Mouse (Mus musculus): ENCODE results near the gene Cyp1b1. TPM values are rescaled to one million over a fixed set of nuclear protein-coding genes. Genes with fewer than 3 reads are reported as not detected.

Gene Cyp1b1
- polyA plus RNA-seq, 1 experiment: 1.1 TPM

GRCm38 (mm10) chr17:79699197-79699596 lies 15.7 kb downstream of the Cyp1b1 start:
- H3K4me1 ChIP-seq (ENCODE audit: control insufficient read depth, insufficient read depth, low read length): no peaks in the 10 kb centered on the region
- TF ChIP-seq CTCF (IDR thresholded peaks at IDR 0.05; ENCODE audit: borderline replicate concordance, insufficient read depth, low read depth, low read length): peak; percentile 46; the same call in 1 of the 2 replicates
- no peak for TF ChIP-seq POLR2A (IDR thresholded peaks at IDR 0.05; ENCODE audit: borderline replicate concordance, insufficient read depth, low read length)
- no peaks in the 10 kb centered on the region for H3K27me3 ChIP-seq (ENCODE audit: control insufficient read depth, insufficient read depth, low read length)
- DNase-seq: no peak
- no peak overlapping the region for H3K27ac ChIP-seq (ENCODE audit: insufficient read depth, low read length)
- no peak overlapping the region for H3K4me3 ChIP-seq (replicated peaks; ENCODE audit: insufficient read depth, low read depth, low read length)
- WGBS: 24% methylated on average over 1 of the region's 1 CpGs

DNA sequence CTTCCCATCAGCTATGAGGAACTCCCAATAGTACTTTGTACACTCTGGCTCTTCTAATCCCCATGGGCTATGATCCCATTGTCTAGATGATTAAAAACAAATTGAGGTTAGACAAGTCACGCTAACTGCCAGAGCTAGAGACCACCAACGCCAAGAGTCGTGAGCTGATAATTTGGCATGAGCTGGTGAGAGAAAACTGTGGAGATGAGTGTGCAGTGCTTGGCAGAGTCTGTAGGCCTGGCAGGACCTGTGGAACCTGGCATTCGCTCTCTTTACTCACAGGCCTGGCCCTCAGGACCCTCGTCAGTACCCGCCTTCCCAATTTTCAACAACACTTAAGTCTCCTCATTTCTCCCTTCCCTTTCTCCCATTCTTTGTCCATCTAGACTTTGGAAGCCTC lies 19.3 kb downstream of the Cyp1b1 start:
- DNase-seq: no peak
- no peak overlapping the region for H3K27ac ChIP-seq (ENCODE audit: insufficient read depth, low read length)
- no peaks in the 10 kb centered on the region for H3K4me1 ChIP-seq (ENCODE audit: control insufficient read depth, insufficient read depth, low read length)
- no peak overlapping the region for H3K4me3 ChIP-seq (replicated peaks; ENCODE audit: insufficient read depth, low read depth, low read length)
- no peak for TF ChIP-seq POLR2A (IDR thresholded peaks at IDR 0.05; ENCODE audit: borderline replicate concordance, insufficient read depth, low read length)
- no peak for TF ChIP-seq CTCF (IDR thresholded peaks at IDR 0.05; ENCODE audit: borderline replicate concordance, insufficient read depth, low read depth, low read length)
- WGBS: 27% methylated on average over 6 of the region's 6 CpGs
- H3K27me3 ChIP-seq (ENCODE audit: control insufficient read depth, insufficient read depth, low read length): no peaks in the 10 kb centered on the region

DNA sequence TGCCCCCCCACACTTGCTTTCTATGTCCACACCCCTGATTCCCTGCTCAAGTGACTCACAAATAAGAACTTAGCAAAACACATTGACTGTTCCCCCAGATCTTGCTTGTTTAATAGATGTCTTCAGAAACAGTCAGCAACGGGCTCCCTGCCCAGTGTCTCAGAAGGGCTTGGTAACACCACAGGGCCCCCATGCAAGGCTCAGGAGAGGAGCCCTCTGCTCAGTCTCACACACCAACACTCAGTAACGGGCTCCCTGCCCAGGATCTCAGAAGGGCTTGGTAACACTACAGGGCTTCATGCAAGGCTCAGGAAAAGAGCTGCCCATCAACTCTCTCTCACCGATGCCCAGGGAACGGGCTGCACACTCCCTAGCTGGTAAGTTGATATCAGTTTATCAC lies 19.8 kb downstream of the Cyp1b1 start:
- no peak for TF ChIP-seq CTCF (IDR thresholded peaks at IDR 0.05; ENCODE audit: borderline replicate concordance, insufficient read depth, low read depth, low read length)
- TF ChIP-seq POLR2A (IDR thresholded peaks at IDR 0.05; ENCODE audit: borderline replicate concordance, insufficient read depth, low read length): no peak
- Histone ChIP-seq H3K4me1 (ENCODE audit: control insufficient read depth, insufficient read depth, low read length) (no peaks in the 10 kb centered on the region), H3K27me3 (ENCODE audit: control insufficient read depth, insufficient read depth, low read length) (no peaks in the 10 kb centered on the region), H3K27ac (ENCODE audit: insufficient read depth, low read length) (no peak overlapping the region), H3K4me3 (replicated peaks; ENCODE audit: insufficient read depth, low read depth, low read length) (no peak overlapping the region)
- DNase-seq: no peak
- 42% methylated on average over 4 of the region's 4 CpGs for WGBS

GRCm38 (mm10) chr17:79670837-79671236 lies 44.0 kb downstream of the Cyp1b1 start:
- 76% methylated on average over 2 of the region's 2 CpGs for WGBS

DNA sequence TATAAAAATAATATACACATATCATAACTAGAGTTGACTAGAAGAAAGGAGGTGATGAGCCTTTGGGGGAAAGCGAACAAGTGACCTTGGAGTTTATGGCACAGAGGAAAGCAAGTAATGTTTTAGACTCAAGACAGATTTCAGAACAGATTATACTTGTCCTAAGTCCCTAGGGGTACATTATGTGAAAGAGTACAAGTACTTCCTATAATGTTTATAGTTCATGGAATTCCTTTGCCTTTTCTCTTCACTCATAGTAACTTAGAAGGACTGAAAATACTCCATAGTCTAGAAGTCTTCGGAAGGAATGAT lies 50.8 kb downstream of the Cyp1b1 start:
- no peaks in the 10 kb centered on the region for H3K27me3 ChIP-seq (ENCODE audit: control insufficient read depth, insufficient read depth, low read length)
- no peak overlapping the region for H3K4me3 ChIP-seq (replicated peaks; ENCODE audit: insufficient read depth, low read depth, low read length)
- no peak for DNase-seq
- H3K4me1 ChIP-seq (ENCODE audit: control insufficient read depth, insufficient read depth, low read length): no peaks in the 10 kb centered on the region
- no peak for TF ChIP-seq POLR2A (IDR thresholded peaks at IDR 0.05; ENCODE audit: borderline replicate concordance, insufficient read depth, low read length)
- TF ChIP-seq CTCF (IDR thresholded peaks at IDR 0.05; ENCODE audit: borderline replicate concordance, insufficient read depth, low read depth, low read length): no peak
- no peak overlapping the region for H3K27ac ChIP-seq (ENCODE audit: insufficient read depth, low read length)
- 97% methylated on average over 2 of the region's 2 CpGs for WGBS

More at GRCm38 (mm10) chr17:79670837-79671236, 44.0 kb downstream of the Cyp1b1 start:
- no peak overlapping the region for H3K4me3 ChIP-seq (replicated peaks; ENCODE audit: insufficient read depth, low read depth, low read length)
- no peak overlapping the region for H3K27ac ChIP-seq (ENCODE audit: insufficient read depth, low read length)
- H3K27me3 ChIP-seq (ENCODE audit: control insufficient read depth, insufficient read depth, low read length): no peaks in the 10 kb centered on the region
- DNase-seq: no peak
- no peak for TF ChIP-seq POLR2A (IDR thresholded peaks at IDR 0.05; ENCODE audit: borderline replicate concordance, insufficient read depth, low read length)
- TF ChIP-seq CTCF (IDR thresholded peaks at IDR 0.05; ENCODE audit: borderline replicate concordance, insufficient read depth, low read depth, low read length): no peak
- H3K4me1 ChIP-seq (ENCODE audit: control insufficient read depth, insufficient read depth, low read length): no peaks in the 10 kb centered on the region

- 18% methylated on average over 3 of the region's 3 CpGs for WGBS
- Histone ChIP-seq H3K4me1 (ENCODE audit: control insufficient read depth, insufficient read depth, low read length) (no peaks in the 10 kb centered on the region), H3K27me3 (ENCODE audit: control insufficient read depth, insufficient read depth, low read length) (no peaks in the 10 kb centered on the region), H3K4me3 (replicated peaks; ENCODE audit: insufficient read depth, low read depth, low read length) (no peak overlapping the region), H3K27ac (ENCODE audit: insufficient read depth, low read length) (no peak overlapping the region)
- DNase-seq: no peak
- TF ChIP-seq CTCF (IDR thresholded peaks at IDR 0.05; ENCODE audit: borderline replicate concordance, insufficient read depth, low read depth, low read length) (peak; percentile 8; the same call in 1 of the 2 replicates), POLR2A (IDR thresholded peaks at IDR 0.05; ENCODE audit: borderline replicate concordance, insufficient read depth, low read length) (no peak)
Measured at GRCm38 (mm10) chr17:79663393-79664105, 51.3 kb downstream of the Cyp1b1 start.

- 82% methylated on average over 9 of the region's 9 CpGs for WGBS
- TF ChIP-seq POLR2A (IDR thresholded peaks at IDR 0.05; ENCODE audit: borderline replicate concordance, insufficient read depth, low read length): no peak
- TF ChIP-seq CTCF (IDR thresholded peaks at IDR 0.05; ENCODE audit: borderline replicate concordance, insufficient read depth, low read depth, low read length): no peak
Measured at GRCm38 (mm10) chr17:79661848-79662247, 53.0 kb downstream of the Cyp1b1 start.

GRCm38 (mm10) chr17:79661387-79661786 lies 53.5 kb downstream of the Cyp1b1 start:
- 36% methylated on average over 7 of the region's 7 CpGs for WGBS
- no peaks in the 10 kb centered on the region for H3K27me3 ChIP-seq (ENCODE audit: control insufficient read depth, insufficient read depth, low read length)
- peak; percentile 29 to 40 for DNase-seq
- TF ChIP-seq POLR2A (IDR thresholded peaks at IDR 0.05; ENCODE audit: borderline replicate concordance, insufficient read depth, low read length): no peak
- TF ChIP-seq CTCF (IDR thresholded peaks at IDR 0.05; ENCODE audit: borderline replicate concordance, insufficient read depth, low read depth, low read length): no peak
- H3K27ac ChIP-seq (ENCODE audit: insufficient read depth, low read length): no peak overlapping the region
- H3K4me3 ChIP-seq (replicated peaks; ENCODE audit: insufficient read depth, low read depth, low read length): no peak overlapping the region
- no peaks in the 10 kb centered on the region for H3K4me1 ChIP-seq (ENCODE audit: control insufficient read depth, insufficient read depth, low read length)

More at GRCm38 (mm10) chr17:79661848-79662247, 53.0 kb downstream of the Cyp1b1 start:
- Histone ChIP-seq H3K4me1 (ENCODE audit: control insufficient read depth, insufficient read depth, low read length) (no peaks in the 10 kb centered on the region), H3K4me3 (replicated peaks; ENCODE audit: insufficient read depth, low read depth, low read length) (no peak overlapping the region), H3K27me3 (ENCODE audit: control insufficient read depth, insufficient read depth, low read length) (no peaks in the 10 kb centered on the region), H3K27ac (ENCODE audit: insufficient read depth, low read length) (no peak overlapping the region)
- DNase-seq: no peak
